Mouse (Mus musculus) CH12.LX (cell line): ENCODE measurements around the gene Mfsd2b. TPM values are rescaled to one million over a fixed set of nuclear protein-coding genes. Genes with fewer than 3 reads are reported as not detected.
"Not testable (repeated sequence)": the region's sequence is repeated elsewhere in the genome, so short reads cannot be mapped to it uniquely, and the experiment has no call there.

ENCODE experiments used
- DNase-seq: peaks from one replicate; pipeline ENCODE4 v3.0.0-alpha.2; 2013; ENCODE audit errors: extremely low read depth
- H3K27ac ChIP-seq: 2 replicates; pipeline ENCODE4 v1.5.1; 2012; ENCODE audit warnings: low read depth, mild to moderate bottlenecking, control low read depth, moderate library complexity; ENCODE audit not compliant: insufficient read depth
- H3K27me3 ChIP-seq: replicated peaks from 2 replicates; pipeline ENCODE3; 2012; ENCODE audit warnings: inconsistent platforms
- H3K36me3 ChIP-seq, 2 experiments: replicated peaks in 1 of 2; 2 replicates each; pipeline versions ENCODE3 to v1.6.1; 2012; ENCODE audit warnings: inconsistent platforms in 1 of 2, low read length in 1 of 2, mild to moderate bottlenecking in 1 of 2, mixed read lengths in 1 of 2, moderate library complexity in 1 of 2; ENCODE audit not compliant: control insufficient read depth in 1 of 2, insufficient read depth in 1 of 2
- H3K4me1 ChIP-seq, 2 experiments: 2 replicates each; pipeline ENCODE4 v1.6.1; 2012; ENCODE audit warnings: inconsistent platforms in 1 of 2, moderate library complexity in 1 of 2; ENCODE audit not compliant: insufficient read depth in 2 of 2, control insufficient read depth in 1 of 2
- H3K4me2 ChIP-seq: 2 replicates; pipeline ENCODE4 v1.6.1; 2012; ENCODE audit warnings: low read depth, mild to moderate bottlenecking, control low read depth; ENCODE audit not compliant: poor library complexity, insufficient read depth, severe bottlenecking
- H3K4me3 ChIP-seq, 3 experiments: fragments of 150-350 bp in 1 of 3; sonication (generic) in 1 of 3; replicated peaks in 1 of 3; 2 replicates each; pipeline versions ENCODE3 to v1.5.1; 2011 to 2012; ENCODE audit warnings: low read depth in 2 of 3, low read length in 2 of 3, mild to moderate bottlenecking in 2 of 3, moderate library complexity in 2 of 3, control low read depth in 1 of 3, improper control_type of control experiment in 1 of 3, inconsistent platforms in 1 of 3, mixed read lengths in 1 of 3; ENCODE audit not compliant: poor library complexity in 1 of 3
- H3K79me2 ChIP-seq: replicated peaks from 2 replicates; pipeline ENCODE4 v1.6.1; 2012; ENCODE audit warnings: mild to moderate bottlenecking, moderate library complexity; ENCODE audit not compliant: control insufficient read depth, poor library complexity, insufficient read depth, severe bottlenecking; ENCODE audit errors: extremely low read depth
- H3K9ac ChIP-seq: 2 replicates; pipeline ENCODE4 v1.6.1; 2012; ENCODE audit warnings: low read depth, mild to moderate bottlenecking, control low read depth, moderate library complexity; ENCODE audit not compliant: insufficient read depth
- H3K9me3 ChIP-seq: replicated peaks from 2 replicates; pipeline ENCODE3; 2012; ENCODE audit warnings: low read length, inconsistent platforms, mixed read lengths
- JUND ChIP-seq: conservative IDR thresholded peaks from 2 replicates; pipeline ENCODE4 v1.6.1; 2011; ENCODE audit warnings: low read depth, low read length, improper control_type of control experiment
- MAZ ChIP-seq: IDR thresholded peaks from 2 replicates; pipeline ENCODE4 v1.6.1; 2012; ENCODE audit warnings: low read depth, mild to moderate bottlenecking, inconsistent platforms, low read length, improper control_type of control experiment, moderate library complexity
- MEF2A ChIP-seq: IDR thresholded peaks from 2 replicates; pipeline ENCODE4 v1.6.1; 2014; ENCODE audit warnings: low read depth, mild to moderate bottlenecking, inconsistent platforms, low read length, improper control_type of control experiment, borderline replicate concordance
- MYC ChIP-seq: IDR thresholded peaks from 2 replicates; pipeline ENCODE4 v1.6.1; 2011; ENCODE audit warnings: low read depth, mild to moderate bottlenecking, improper control_type of control experiment, low read length
- NELFE ChIP-seq: IDR thresholded peaks from 2 replicates; pipeline ENCODE4 v1.6.1; 2011; ENCODE audit warnings: low read depth, low read length, improper control_type of control experiment
- RCOR1 ChIP-seq: conservative IDR thresholded peaks from 2 replicates; pipeline ENCODE4 v1.6.1; 2012; ENCODE audit warnings: low read depth, mild to moderate bottlenecking, inconsistent platforms, low read length, improper control_type of control experiment
- USF2 ChIP-seq: conservative IDR thresholded peaks from 2 replicates; pipeline ENCODE4 v1.6.1; 2011; ENCODE audit warnings: low read depth, low read length, improper control_type of control experiment
- ZNF384 ChIP-seq: IDR thresholded peaks from 2 replicates; pipeline ENCODE4 v1.6.1; 2012; ENCODE audit warnings: low read depth, low read length, improper control_type of control experiment, inconsistent platforms
- dilution Hi-C: fragments of 300-500 bp; cut with MboI; formaldehyde crosslinking; loops from 2 replicates; pipeline ENCODE4 v1.14.3; 2020; ENCODE audit warnings: low sequenced_read_pairs; ENCODE audit not compliant: extremely low pct_unique_long_range_greater_than_20kb, extremely low pct_ligation_motif_present
- in situ Hi-C: fragments of 300-500 bp; cut with MboI; formaldehyde crosslinking; loops from 3 replicates; pipeline ENCODE4 v1.14.3; 2019; ENCODE audit warnings: low sequenced_read_pairs, low pct_ligation_motif_present, low pct_unique_long_range_greater_than_20kb, mixed read lengths
- polyA plus RNA-seq: library from polyadenylated mRNA; unstranded; fragments of >175 nt; gene quantifications from 2 replicates; pipeline ENCODE4 v1.2.1, GENCODE M21; 2012; ENCODE audit warnings: low read depth; ENCODE audit not compliant: insufficient read length
- total RNA-seq, 2 experiments: library from RNA; depleted of rRNA; stranded (reverse); fragments of 300-350 nt in 1 of 2; fragments of >200 nt in 1 of 2; gene quantifications; 2 replicates each; pipeline ENCODE4 v1.2.3; 2012 to 2014

Mfsd2b gene
- total and polyA plus RNA-seq, 3 experiments, result 0.05 to 0.49 (median 0.21) TPM

- H3K9me3 ChIP-seq, result peaks cover 2% of the 10 kb centered on the region
- H3K27ac ChIP-seq, result no peak overlapping the region
- H3K9ac ChIP-seq, result no peak overlapping the region
- dilution Hi-C loops (no loop called here), in situ Hi-C loops (loop anchor here (25.0 kb wide), 1 partner anchor 1349 kb away; the partner anchor contains the start of gene Dtnb)
- H3K4me3 ChIP-seq, result no peak overlapping the region
- no peaks in the 10 kb centered on the region for H3K36me3 ChIP-seq
- H3K79me2 ChIP-seq, result no peaks in the 10 kb centered on the region
- peaks cover 0 to 20% of the 10 kb centered on the region in 2 experiments; a peak in 2 of 4 replicates for H3K4me1 ChIP-seq
- H3K4me2 ChIP-seq, result no peak overlapping the region
- no peaks in the 10 kb centered on the region for H3K27me3 ChIP-seq
- TF ChIP-seq MYC, result no peak
- TF ChIP-seq ZNF384, result 0 out of 2 replicates have a peak, but pooled peaks have one; percentile 21
- TF ChIP-seq, all 38 proteins: peak for 1
- DNase-seq, result peak; percentile 16
These were observed 37.6 kb upstream of the Mfsd2b start for GRCm38 (mm10) chr12:4911716-4912115.

DNA sequence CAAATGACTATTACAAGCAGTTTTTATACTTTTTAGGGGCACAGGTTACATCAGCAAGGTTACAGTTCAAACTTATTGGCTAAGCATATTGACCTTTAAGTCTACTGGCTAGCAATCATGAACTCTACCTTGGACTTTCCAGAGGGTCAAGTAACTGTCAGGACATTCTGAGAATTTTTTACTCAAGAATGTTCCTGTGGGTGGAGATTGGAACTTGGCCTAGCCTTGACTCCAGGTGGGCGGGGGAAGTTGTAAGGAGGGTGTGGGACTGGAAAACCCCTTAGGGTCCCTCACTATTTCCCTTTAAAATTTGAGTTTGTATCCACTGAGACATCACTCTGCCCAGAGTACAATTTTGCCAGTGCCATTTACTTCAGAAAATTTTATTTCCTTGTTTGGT, 36.3 kb upstream of the Mfsd2b start:
- DNase-seq, H3K27ac ChIP-seq, H3K4me2 ChIP-seq, H3K27me3 ChIP-seq, H3K9me3 ChIP-seq, H3K36me3 ChIP-seq, H3K4me3 ChIP-seq, H3K79me2 ChIP-seq, H3K9ac ChIP-seq, dilution Hi-C loops: not testable (repeated sequence)
- H3K4me1 ChIP-seq, result peaks cover 0 to 26% of the 10 kb centered on the region in 2 experiments; a peak in 2 of 4 replicates
- in situ Hi-C loops, result loop anchor here (25.0 kb wide), 1 partner anchor 1348 kb away; the partner anchor contains the start of gene Dtnb

DNA sequence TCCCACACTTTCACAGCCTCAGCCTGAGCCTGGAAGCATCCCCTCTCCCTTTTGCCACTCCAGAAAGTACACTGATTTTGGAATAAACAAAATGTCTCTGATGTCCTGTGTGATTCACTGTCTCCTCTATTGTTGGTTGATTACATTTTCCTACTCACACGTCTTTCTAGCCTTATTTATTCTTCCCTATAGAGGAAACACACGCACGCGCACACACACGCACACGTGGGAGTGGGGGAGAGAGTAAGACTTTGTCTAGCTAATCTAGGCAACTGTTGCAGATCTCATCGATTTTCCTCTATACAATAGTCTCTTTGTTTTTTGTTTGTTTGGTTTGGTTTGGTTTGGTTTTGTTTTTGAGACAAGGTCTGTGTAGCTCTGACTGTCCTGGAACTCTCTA, 34.2 kb upstream of the Mfsd2b start:
- Histone ChIP-seq H3K9ac (no peak overlapping the region), H3K36me3 (peaks cover 3 to 9% of the 10 kb centered on the region in 2 experiments), H3K27me3 (no peaks in the 10 kb centered on the region), H3K4me3 (peak overlapping the region in 2 of 3 experiments; percentile 73 to 74), H3K4me2 (peak overlapping the region; percentile 35; the same call in 1 of the 2 replicates), H3K4me1 (peaks cover 0 to 27% of the 10 kb centered on the region in 2 experiments; a peak in 2 of 4 replicates), H3K79me2 (peaks cover 10% of the 10 kb centered on the region; the same call in 1 of the 2 replicates), H3K9me3 (peaks cover 2% of the 10 kb centered on the region), H3K27ac (no peak overlapping the region)
- no peak for DNase-seq
- dilution Hi-C loops (no loop called here), in situ Hi-C loops (loop anchor here (25.0 kb wide), 1 partner anchor 1346 kb away; the partner anchor contains the start of gene Dtnb)
- no peak for TF ChIP-seq USF2
- no peak for TF ChIP-seq JUND
- TF ChIP-seq RCOR1, result no peak
- TF ChIP-seq MEF2A, result no peak
- no peak for TF ChIP-seq MAZ
- no peak for TF ChIP-seq NELFE
